23 mouse cellular contexts compared by ENCODE assay signal in the genomic region with DNA sequence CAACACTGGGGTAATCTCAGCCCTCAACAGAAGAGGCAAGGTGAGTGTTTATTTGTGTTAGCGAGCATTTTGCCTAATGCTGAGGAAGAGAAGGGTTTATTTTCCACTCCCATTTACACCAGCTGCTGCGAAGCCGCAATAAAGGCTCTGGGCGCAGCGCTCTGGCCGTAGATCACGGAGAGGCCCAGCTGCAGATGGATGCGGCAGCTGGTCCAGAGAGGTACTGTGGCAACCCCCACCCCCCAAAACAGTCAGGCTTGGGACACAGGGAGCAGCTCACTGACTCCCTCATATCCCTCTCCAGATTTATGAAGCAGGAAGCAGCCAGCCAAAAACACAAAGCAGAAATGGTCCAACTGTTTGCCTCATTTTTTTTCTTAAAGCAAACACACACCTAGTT.
DNase-seq lines count a peak whose midpoint lies in the region; ATAC-seq lines count a peak whose summit lies in the region.
"Had no signal": no experiment of that assay in that cellular context is flagged by ENCODE, and none has a peak within 500 bp of the region (broad histone marks: within the 10 kb centered on the region; RNA-seq: fewer than 3 reads in every experiment).

No protein-coding gene starts in this region.

- intact Hi-C loops in left cerebral cortex, postnatal 4 days (cut with DNase I) = no loop called here
- intact Hi-C loops in left cerebral cortex, postnatal 25 days (cut with DNase I) = no loop called here

- no peaks in the 10 kb centered on the region for H3K9me3 ChIP-seq in hindbrain, embryonic 10.5 days
- no peaks in the 10 kb centered on the region for H3K9me3 ChIP-seq in hindbrain, embryonic 11.5 days (ENCODE audit: control insufficient read depth, low read length)
- H3K9me3 ChIP-seq in limb, embryonic 10.5 days (replicated peaks) = no peaks in the 10 kb centered on the region
- H3K9me3 ChIP-seq in neural tube, embryonic 13.5 days = no peaks in the 10 kb centered on the region
- H3K9me3 ChIP-seq: midbrain, embryonic 15.5 days had no signal

- DNase-seq in hindbrain, embryonic 10.5 days (ENCODE audit: low spot score) = no peak
- DNase-seq in hindbrain, embryonic 11.5 days (ENCODE audit: low spot score) = no peak
- DNase-seq in left cerebral cortex, postnatal 4 days = peak; percentile 38
- no peak for DNase-seq in left cerebral cortex, adult 8-10 months (ENCODE audit: low spot score in 2 of 2)
- DNase-seq in limb, embryonic 10.5 days (ENCODE audit: low spot score) = no peak
- no peak for DNase-seq in adrenal gland, postnatal 36 days
- DNase-seq in left cerebral cortex, postnatal 25 days (ENCODE audit: low spot score in 2 of 2) = no peak
- DNase-seq: cerebellum, adult 2 months; gastrocnemius, postnatal 10 days; heart, postnatal 14 days; layer of hippocampus, postnatal 36 days; liver; lung, adult 2 months; retina, postnatal 1 day; spleen, adult 18-20 months; thymus, postnatal 25 days had no signal

- no peak for ATAC-seq in hindbrain, embryonic 11.5 days (ENCODE audit: low FRiP score)
- ATAC-seq in neural tube, embryonic 13.5 days (ENCODE audit: low read depth) = peak; percentile 87
- ATAC-seq: forebrain, embryonic 16.5 days; intestine, embryonic 16.5 days; midbrain, embryonic 15.5 days had no signal

- no peaks in the 10 kb centered on the region for H3K27me3 ChIP-seq in hindbrain, embryonic 10.5 days (ENCODE audit: insufficient read depth, poor library complexity, severe bottlenecking)
- H3K27me3 ChIP-seq in hindbrain, embryonic 11.5 days (ENCODE audit: control insufficient read depth, insufficient read depth, low read length) = no peaks in the 10 kb centered on the region
- no peaks in the 10 kb centered on the region for H3K27me3 ChIP-seq in limb, embryonic 10.5 days (ENCODE audit: low read depth, poor library complexity, severe bottlenecking)
- H3K27me3 ChIP-seq in neural tube, embryonic 13.5 days = no peaks in the 10 kb centered on the region
- H3K27me3 ChIP-seq: midbrain, embryonic 15.5 days had no signal

- H3K9ac ChIP-seq in hindbrain, embryonic 11.5 days (ENCODE audit: low read depth, low read length) = no peak overlapping the region
- 0 out of 2 replicates have a peak overlapping the region, but pooled peaks have one; percentile 38 for H3K9ac ChIP-seq in neural tube, embryonic 13.5 days
- H3K9ac ChIP-seq: midbrain, embryonic 15.5 days had no signal

- no peak overlapping the region for H3K4me3 ChIP-seq in hindbrain, embryonic 10.5 days
- H3K4me3 ChIP-seq in hindbrain, embryonic 11.5 days (ENCODE audit: low read depth, low read length) = no peak overlapping the region
- no peak overlapping the region for H3K4me3 ChIP-seq in limb, embryonic 10.5 days
- H3K4me3 ChIP-seq in neural tube, embryonic 13.5 days = no peak overlapping the region
- H3K4me3 ChIP-seq: erythroblast, embryonic 14.5 days; midbrain, embryonic 15.5 days had no signal

- 0 out of 2 replicates have a peak overlapping the region, but pooled peaks have one; percentile 12 for H3K27ac ChIP-seq in hindbrain, embryonic 10.5 days
- H3K27ac ChIP-seq in hindbrain, embryonic 11.5 days (ENCODE audit: low read depth, low read length) = no peak overlapping the region
- H3K27ac ChIP-seq in limb, embryonic 10.5 days = 0 out of 2 replicates have a peak overlapping the region, but pooled peaks have one; percentile 12
- peak overlapping the region; percentile 87 for H3K27ac ChIP-seq in neural tube, embryonic 13.5 days (replicated peaks)
- H3K27ac ChIP-seq: macrophage; midbrain, embryonic 15.5 days had no signal

- H3K4me2 ChIP-seq in hindbrain, embryonic 11.5 days (replicated peaks; ENCODE audit: low read depth, low read length) = no peak overlapping the region
- peak overlapping the region; percentile 20; the same call in 1 of the 2 replicates for H3K4me2 ChIP-seq in neural tube, embryonic 13.5 days
- H3K4me2 ChIP-seq: midbrain, embryonic 15.5 days had no signal

- 81% methylated on average over 8 of the region's 8 CpGs for WGBS in hindbrain, embryonic 10.5 days
- WGBS in hindbrain, embryonic 11.5 days = 84% methylated on average over 8 of the region's 8 CpGs
- WGBS in limb, embryonic 10.5 days = 63% methylated on average over 8 of the region's 8 CpGs
- 21% methylated on average over 8 of the region's 8 CpGs for WGBS in neural tube, embryonic 13.5 days

- peaks cover 4% of the 10 kb centered on the region; the same call in 1 of the 2 replicates for H3K4me1 ChIP-seq in hindbrain, embryonic 10.5 days (replicated peaks)
- H3K4me1 ChIP-seq in hindbrain, embryonic 11.5 days (replicated peaks; ENCODE audit: control insufficient read depth, insufficient read depth, low read length) = no peaks in the 10 kb centered on the region
- peaks cover 14% of the 10 kb centered on the region; the same call in 1 of the 2 replicates for H3K4me1 ChIP-seq in limb, embryonic 10.5 days
- H3K4me1 ChIP-seq in neural tube, embryonic 13.5 days (replicated peaks) = peaks cover 25% of the 10 kb centered on the region
- H3K4me1 ChIP-seq: midbrain, embryonic 15.5 days had no signal

- H3K36me3 ChIP-seq in hindbrain, embryonic 10.5 days = no peaks in the 10 kb centered on the region
- no peaks in the 10 kb centered on the region for H3K36me3 ChIP-seq in hindbrain, embryonic 11.5 days (ENCODE audit: control insufficient read depth, insufficient read depth, low read length)
- H3K36me3 ChIP-seq in limb, embryonic 10.5 days = no peaks in the 10 kb centered on the region
- no peaks in the 10 kb centered on the region for H3K36me3 ChIP-seq in neural tube, embryonic 13.5 days
- H3K36me3 ChIP-seq: G1E; midbrain, embryonic 15.5 days had no signal
